Mouse (Mus musculus) heart, postnatal 4 days (tissue): Measurements from ENCODE around the gene Zfp784. TPM values are rescaled to one million over a fixed set of nuclear protein-coding genes. Genes with fewer than 3 reads are reported as not detected.

Experiments used
- total RNA-seq, 2 experiments: library from RNA; stranded (reverse); gene quantifications; 2 replicates each; pipeline ENCODE4 v1.2.3; 2021

Zfp784 gene
- total RNA-seq, 2 experiments from 2014 or later, result 5.4 to 6.0 TPM

Other genes starting within 250 kb of the Zfp784 start
- 1 to 10 TPM; 2.7 to 5.1 TPM for gene Tmem238, start 248.8 kb downstream of the Zfp784 start, total RNA-seq
- 100 to 1,000 TPM; 726 to 732 TPM for gene Rpl28, start 245.6 kb downstream of the Zfp784 start, total RNA-seq
- 100 to 1,000 TPM; 281 to 285 TPM for gene Ube2s, start 225.9 kb downstream of the Zfp784 start, total RNA-seq
- gene Shisa7, start 193.8 kb downstream of the Zfp784 start, total RNA-seq, result under 1 TPM in 1 of 2 experiments, not detected in 1; 0.20 TPM
- 1 to 10 TPM; 1.6 to 2.3 TPM for gene Isoc2b, start 168.2 kb downstream of the Zfp784 start, total RNA-seq
- gene Isoc2a, start 161.3 kb downstream of the Zfp784 start, total RNA-seq, result 10 to 100 TPM; 14.7 to 15.5 TPM
- gene Gm36210, start 131.9 kb downstream of the Zfp784 start, total RNA-seq, result not detected
- 10 to 100 TPM; 14.7 to 16.7 TPM for gene Zfp628, start 123.2 kb downstream of the Zfp784 start, total RNA-seq
- 1 to 10 TPM; 3.9 to 6.2 TPM for gene Nat14, start 116.4 kb downstream of the Zfp784 start, total RNA-seq
- 10 to 100 TPM in 1 of 2 experiments, 1 to 10 TPM in 1; 8.7 to 11.1 TPM for gene Ssc5d, start 112.7 kb downstream of the Zfp784 start, total RNA-seq
- gene Sbk2, start 74.0 kb downstream of the Zfp784 start, total RNA-seq, result 10 to 100 TPM; 10.6 TPM
- 10 to 100 TPM; 21.0 to 24.3 TPM for gene Sbk3, start 67.3 kb downstream of the Zfp784 start, total RNA-seq
- gene Zfp579, start 42.3 kb downstream of the Zfp784 start, total RNA-seq, result 10 to 100 TPM; 28.4 to 38.0 TPM
- 1 to 10 TPM; 6.0 to 6.4 TPM for gene Zfp524, start 24.0 kb downstream of the Zfp784 start, total RNA-seq
- gene Fiz1, start 23.7 kb downstream of the Zfp784 start, total RNA-seq, result 10 to 100 TPM; 26.4 to 26.9 TPM
- not detected for gene Gm44973, start 22.9 kb downstream of the Zfp784 start, total RNA-seq
- gene Zfp865, start 18.1 kb downstream of the Zfp784 start, total RNA-seq, result 10 to 100 TPM; 26.0 to 26.6 TPM
- under 1 TPM in 1 of 2 experiments, not detected in 1; 0.61 TPM for gene Ccdc106, start 17.9 kb downstream of the Zfp784 start, total RNA-seq
- gene 4632433K11Rik, start 4.3 kb downstream of the Zfp784 start, total RNA-seq, result under 1 TPM in 1 of 2 experiments, not detected in 1; 0.57 TPM
- 10 to 100 TPM; 12.2 to 13.2 TPM for gene Zfp580, start 13.1 kb upstream of the Zfp784 start, total RNA-seq
- gene U2af2, start 23.7 kb upstream of the Zfp784 start, total RNA-seq, result 100 to 1,000 TPM; 136 to 145 TPM
- 100 to 1,000 TPM; 171 to 183 TPM for gene Epn1, start 41.8 kb upstream of the Zfp784 start, total RNA-seq
- gene Rfpl4, start 78.5 kb upstream of the Zfp784 start, total RNA-seq, result not detected
- gene Rasl2-9, start 87.5 kb upstream of the Zfp784 start, total RNA-seq, result 1 to 10 TPM; 2.6 to 4.5 TPM
- not detected for gene Vmn1r55, start 111.2 kb upstream of the Zfp784 start, total RNA-seq
- not detected for gene Vmn1r56, start 158.3 kb upstream of the Zfp784 start, total RNA-seq
- gene Vmn1r57, start 180.0 kb upstream of the Zfp784 start, total RNA-seq, result not detected